Mouse (Mus musculus) ES-E14 (cell line): ENCODE measurements around the gene Ywhag. TPM values are rescaled to one million over a fixed set of nuclear protein-coding genes. Genes with fewer than 3 reads are reported as not detected.

ENCODE experiments used
- DNase-seq: peaks from one replicate; pipeline ENCODE4 v3.0.0-alpha.2; 2013; ENCODE audit warnings: low read depth, low spot score
- H3K27ac ChIP-seq: 2 replicates; pipeline ENCODE4 v1.5.1; 2012; ENCODE audit warnings: low read depth, mild to moderate bottlenecking, low read length, moderate library complexity, mixed read lengths; ENCODE audit not compliant: poor library complexity, insufficient read depth, severe bottlenecking
- H3K36me3 ChIP-seq: 2 replicates; pipeline ENCODE4 v1.6.1; 2012; ENCODE audit warnings: mild to moderate bottlenecking, low read length, moderate library complexity, mixed read lengths; ENCODE audit not compliant: control insufficient read depth, poor library complexity, insufficient read depth, severe bottlenecking
- H3K4me1 ChIP-seq, 2 experiments: fragments of 150-350 bp in 1 of 2; sonication (generic) in 1 of 2; 2 replicates each; pipeline ENCODE4 v1.6.1; 2012; ENCODE audit warnings: low read length in 2 of 2, mild to moderate bottlenecking in 1 of 2, mixed read lengths in 1 of 2; ENCODE audit not compliant: control insufficient read depth in 2 of 2, insufficient read depth in 2 of 2, poor library complexity in 1 of 2
- H3K4me3 ChIP-seq, 2 experiments: fragments of 150-350 bp in 1 of 2; sonication (generic) in 1 of 2; 2 replicates each; pipeline ENCODE4 v1.5.1; 2012; ENCODE audit warnings: low read length in 2 of 2, low read depth in 1 of 2, mild to moderate bottlenecking in 1 of 2, mixed read lengths in 1 of 2; ENCODE audit not compliant: insufficient read depth in 1 of 2, poor library complexity in 1 of 2, severe bottlenecking in 1 of 2
- H3K9ac ChIP-seq: 2 replicates; pipeline ENCODE4 v1.6.1; 2012; ENCODE audit warnings: low read depth, mild to moderate bottlenecking, low read length, mixed read lengths; ENCODE audit not compliant: poor library complexity, insufficient read depth, severe bottlenecking
- H3K9me3 ChIP-seq: fragments of 150-350 bp; sonication (generic); 2 replicates; pipeline ENCODE4 v1.6.1; 2012; ENCODE audit warnings: low read depth, mild to moderate bottlenecking, low read length; ENCODE audit not compliant: control insufficient read depth, insufficient read depth
- CHD2 ChIP-seq: IDR thresholded peaks from 2 replicates; pipeline ENCODE4 v1.6.1; 2014; ENCODE audit warnings: mild to moderate bottlenecking, low read depth, low read length, inconsistent platforms
- HCFC1 ChIP-seq: IDR thresholded peaks from 2 replicates; pipeline ENCODE4 v1.6.1; 2012; ENCODE audit warnings: low read length, inconsistent platforms, borderline replicate concordance; ENCODE audit not compliant: insufficient read depth
- MAFK ChIP-seq: IDR thresholded peaks from 2 replicates; pipeline ENCODE4 v1.6.1; 2014; ENCODE audit warnings: mild to moderate bottlenecking, low read depth, low read length, inconsistent platforms; ENCODE audit not compliant: insufficient read depth
- ZC3H11A ChIP-seq: IDR thresholded peaks from 2 replicates; pipeline ENCODE4 v1.6.1; 2012; ENCODE audit warnings: low read depth, mild to moderate bottlenecking, inconsistent platforms, low read length, borderline replicate concordance
- ZNF384 ChIP-seq: IDR thresholded peaks from 2 replicates; pipeline ENCODE4 v1.6.1; 2012; ENCODE audit warnings: low read depth, low read length, inconsistent platforms
- in situ Hi-C, 2 experiments: fragments of 600-800 bp; cut with MboI; formaldehyde crosslinking; loops; one replicate each; pipeline ENCODE4 v1.15.1; 2025; ENCODE audit warnings: low sequenced_read_pairs in 2 of 2, inconsistent platforms in 1 of 2; ENCODE audit not compliant: unreplicated experiment in 2 of 2
- total RNA-seq: library from RNA; depleted of rRNA; stranded (reverse); fragments of 300-350 nt; gene quantifications from 2 replicates; pipeline ENCODE4 v1.2.3, GENCODE M21; 2012

Ywhag gene
- total RNA-seq, 1 experiment: 176 TPM

- no peak for TF ChIP-seq MAFK
- TF ChIP-seq ZNF384: no peak
- TF ChIP-seq HCFC1: no peak
- no peak for TF ChIP-seq ZC3H11A
- TF ChIP-seq CHD2: no peak
- Histone ChIP-seq H3K36me3 (peaks cover 75% of the 10 kb centered on the region), H3K9ac (no peak overlapping the region), H3K4me1 (peaks cover 9 to 36% of the 10 kb centered on the region in 2 experiments; a peak in 2 of 4 replicates), H3K27ac (no peak overlapping the region), H3K4me3 (no peak overlapping the region), H3K9me3 (no peaks in the 10 kb centered on the region)
- in situ Hi-C loops: no loop called here
- DNase-seq: no peak
These were observed 17.8 kb downstream of the Ywhag start for GRCm38 (mm10) chr5:135916601-135917000.

GRCm38 (mm10) chr5:135916051-135916565, 18.3 kb downstream of the Ywhag start:
- Histone ChIP-seq H3K9me3 (no peaks in the 10 kb centered on the region), H3K4me1 (peaks cover 9 to 41% of the 10 kb centered on the region in 2 experiments; a peak in 2 of 4 replicates), H3K4me3 (no peak overlapping the region), H3K9ac (no peak overlapping the region), H3K36me3 (peaks cover 78% of the 10 kb centered on the region), H3K27ac (peak overlapping the region; percentile 17; the same call in 1 of the 2 replicates)
- in situ Hi-C loops: no loop called here
- TF ChIP-seq MAFK (no peak), HCFC1 (no peak), ZC3H11A (no peak), ZNF384 (no peak), CHD2 (no peak)
- no peak for DNase-seq

DNA sequence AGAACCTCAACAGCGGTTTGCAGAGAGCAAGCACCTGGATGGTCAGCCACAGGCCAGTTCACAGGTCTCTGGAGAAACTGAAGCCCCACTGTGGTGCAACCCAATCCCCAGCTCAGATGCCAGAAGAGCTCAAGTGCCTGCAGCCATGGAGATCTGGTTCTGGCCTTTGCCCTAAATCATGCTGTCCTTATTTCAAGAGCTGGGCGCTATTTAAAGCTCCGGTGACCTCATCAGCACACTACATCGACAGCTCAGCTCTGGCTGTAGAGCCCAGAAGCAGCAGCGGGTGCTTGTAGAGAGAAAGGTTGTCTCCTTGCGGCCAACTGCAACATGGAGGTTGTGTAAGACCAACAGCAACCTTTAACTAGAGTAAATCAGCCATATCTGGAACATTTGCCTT, 20.3 kb downstream of the Ywhag start:
- TF ChIP-seq MAFK (no peak), CHD2 (no peak), ZC3H11A (no peak), HCFC1 (no peak), ZNF384 (no peak)

DNA sequence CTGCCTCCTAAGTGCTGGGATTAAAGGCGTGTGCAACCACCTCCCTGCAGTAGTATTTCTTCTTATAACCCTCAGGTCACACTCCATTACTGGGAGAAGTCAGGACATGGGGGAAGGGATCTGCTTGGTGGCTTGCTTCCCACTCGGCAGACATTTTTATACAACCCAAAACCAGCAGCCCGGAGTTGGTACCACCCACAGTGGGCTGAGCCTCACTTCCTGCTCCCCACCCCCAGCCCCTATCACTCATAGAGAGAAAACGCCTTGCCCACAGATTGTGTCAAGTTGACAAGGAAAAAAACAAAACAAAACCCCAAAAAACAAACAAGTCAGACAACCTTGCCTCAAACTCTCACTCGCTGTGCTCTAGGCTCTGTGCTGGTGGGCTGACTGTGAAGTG, 21.2 kb downstream of the Ywhag start:
- Histone ChIP-seq H3K4me3 (no peak overlapping the region), H3K27ac (no peak overlapping the region), H3K4me1 (peaks cover 9 to 47% of the 10 kb centered on the region in 2 experiments; a peak in 3 of 4 replicates), H3K36me3 (peaks cover 78% of the 10 kb centered on the region), H3K9ac (no peak overlapping the region), H3K9me3 (no peaks in the 10 kb centered on the region)
- TF ChIP-seq ZC3H11A: no peak
- TF ChIP-seq CHD2: no peak
- TF ChIP-seq MAFK: no peak
- DNase-seq: no peak
- in situ Hi-C loops: no loop called here

More for the DNA sequence above, 20.3 kb downstream of the Ywhag start:
- peaks cover 9 to 48% of the 10 kb centered on the region in 2 experiments; a peak in 3 of 4 replicates for H3K4me1 ChIP-seq
- no peak overlapping the region for H3K4me3 ChIP-seq
- H3K9me3 ChIP-seq: no peaks in the 10 kb centered on the region
- no peak overlapping the region; the same call in 1 of the 2 replicates for H3K9ac ChIP-seq
- no peak overlapping the region for H3K27ac ChIP-seq
- no peak for DNase-seq
- H3K36me3 ChIP-seq: peaks cover 80% of the 10 kb centered on the region
- in situ Hi-C loops: no loop called here

DNA sequence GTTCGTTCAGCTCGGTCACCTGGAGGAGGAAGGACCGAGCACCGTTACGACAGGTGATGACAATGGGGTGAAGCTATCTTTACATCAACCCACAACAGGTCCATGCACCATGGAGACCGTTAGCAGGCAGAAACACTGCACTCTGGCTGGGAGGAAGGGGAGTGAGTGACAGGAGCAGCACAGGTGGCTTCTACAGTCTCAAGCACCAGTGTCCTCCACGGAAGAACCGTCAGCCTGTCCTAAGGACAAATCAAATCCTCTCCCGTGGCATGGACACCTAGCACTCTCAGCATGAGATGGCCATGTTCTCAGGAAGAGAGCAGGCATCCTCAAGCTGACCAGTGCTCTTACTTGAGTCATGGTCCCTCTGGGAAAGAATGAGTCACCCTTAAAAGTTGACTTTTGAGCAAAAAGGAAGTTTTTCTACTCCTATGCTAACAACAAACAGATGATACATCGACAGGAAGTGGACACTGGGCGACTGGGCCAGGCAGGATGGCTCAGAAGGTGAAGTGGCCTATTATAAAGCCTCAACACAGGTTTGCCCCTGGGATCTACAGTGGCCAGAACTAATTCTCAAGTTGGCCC, 22.7 kb downstream of the Ywhag start:
- Histone ChIP-seq H3K36me3 (peaks cover 78% of the 10 kb centered on the region), H3K9me3 (no peaks in the 10 kb centered on the region), H3K27ac (no peak overlapping the region), H3K9ac (no peak overlapping the region), H3K4me1 (peaks cover 9 to 40% of the 10 kb centered on the region in 2 experiments; a peak in 3 of 4 replicates), H3K4me3 (no peak overlapping the region)
- TF ChIP-seq HCFC1 (no peak), ZC3H11A (no peak), MAFK (no peak), CHD2 (no peak), ZNF384 (no peak)
- in situ Hi-C loops: no loop called here
- DNase-seq: no peak
